Mouse (Mus musculus): ENCODE data around the gene Angptl6. TPM values are rescaled to one million over a fixed set of nuclear protein-coding genes. Genes with fewer than 3 reads are reported as not detected.
A peak's percentile ranks its signal among the peaks of the same experiment; 100 is the strongest.
"Not testable (repeated sequence)": the region's sequence is repeated elsewhere in the genome, so short reads cannot be mapped to it uniquely, and the experiment has no call there.

Angptl6 gene
- total RNA-seq, 2 experiments from 2014 or later: 0.81 to 0.87 TPM

DNA sequence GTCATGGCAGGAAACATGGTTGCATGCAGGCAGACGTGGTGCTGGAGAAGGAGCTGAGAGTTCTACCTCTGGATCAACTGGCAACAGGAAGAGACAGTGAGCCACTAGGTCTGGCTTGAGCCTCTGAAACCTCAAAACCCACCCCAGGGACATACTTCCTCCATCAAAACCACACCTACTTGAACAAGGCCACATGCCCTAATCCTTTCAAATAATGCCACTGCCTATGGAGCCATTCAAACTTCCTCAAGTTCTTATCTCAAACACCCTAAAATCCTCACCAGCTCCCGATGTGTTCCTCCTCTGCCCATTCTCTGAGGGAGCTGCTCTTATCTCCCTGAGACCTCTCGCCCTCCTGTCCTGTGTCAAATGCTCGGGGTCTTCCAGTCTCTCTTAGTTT is 37.3 kb downstream of the Angptl6 start:
- ATAC-seq (replicated peaks; ENCODE audit: poor library complexity): no peak

DNA sequence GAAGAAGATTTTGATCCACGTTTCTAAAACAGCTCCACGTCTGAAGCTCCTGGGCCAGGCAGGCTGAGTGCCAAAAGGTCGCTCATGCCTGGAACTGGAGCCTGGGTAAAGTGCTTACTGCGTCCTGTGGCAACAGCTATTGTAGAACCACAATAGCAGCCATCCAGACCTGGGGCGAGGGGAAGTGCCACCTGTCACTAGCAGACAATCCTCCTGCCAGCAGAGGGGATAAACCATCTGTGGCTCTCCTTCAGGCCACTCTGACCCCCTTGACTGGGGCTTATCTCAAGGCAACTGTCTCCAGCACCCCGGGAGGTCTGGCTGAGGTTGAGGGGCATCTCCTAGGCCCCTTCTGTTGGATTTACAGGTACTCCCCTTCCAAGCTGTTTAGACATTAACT is 40.6 kb downstream of the Angptl6 start:
- no peak for ATAC-seq (replicated peaks; ENCODE audit: poor library complexity)

GRCm38 (mm10) chr9:20837184-20837947 is 42.2 kb downstream of the Angptl6 start:
- no peak for ATAC-seq (replicated peaks; ENCODE audit: poor library complexity)

GRCm38 (mm10) chr9:20835431-20835954 is 44.0 kb downstream of the Angptl6 start:
- not testable (repeated sequence) for ATAC-seq (replicated peaks; ENCODE audit: poor library complexity)

GRCm38 (mm10) chr9:20834881-20835280 is 44.6 kb downstream of the Angptl6 start:
- no peak for ATAC-seq (replicated peaks; ENCODE audit: poor library complexity)

GRCm38 (mm10) chr9:20830901-20831643 is 48.5 kb downstream of the Angptl6 start:
- peak; percentile 83 for ATAC-seq (replicated peaks; ENCODE audit: poor library complexity)

- no peak for ATAC-seq (replicated peaks; ENCODE audit: poor library complexity)
These were observed 51.4 kb downstream of the Angptl6 start for GRCm38 (mm10) chr9:20828127-20828526.

DNA sequence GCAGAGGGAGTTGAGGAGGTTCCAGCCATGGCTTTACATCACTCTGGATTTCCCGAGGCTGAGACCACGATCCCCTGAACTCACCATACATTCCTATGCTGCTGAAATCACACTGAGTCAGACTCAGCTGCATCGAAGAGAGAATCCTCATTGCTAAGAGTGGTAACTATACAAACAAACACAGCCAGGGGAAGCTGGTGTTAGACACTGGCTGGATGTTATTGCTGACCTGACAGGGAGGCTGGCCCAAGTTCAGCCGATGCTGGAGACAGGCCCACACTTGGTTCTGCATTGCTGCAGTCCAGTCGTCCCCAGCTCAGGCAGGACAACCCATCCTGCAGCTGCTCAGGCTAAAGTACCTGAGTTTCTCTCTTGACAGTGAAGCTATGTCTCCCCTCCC is 53.7 kb downstream of the Angptl6 start:
- no peak for ATAC-seq (replicated peaks; ENCODE audit: poor library complexity)

Other genes starting within 250 kb of the Angptl6 start
- gene Ubl5, start 236.8 kb downstream of the Angptl6 start, total RNA-seq (2015): 420 and 464 TPM in 2 replicates
- 94.8 and 151 TPM in 2 replicates for gene Ubl5, start 236.8 kb downstream of the Angptl6 start, total RNA-seq (2017)
- gene Fbxl12, start 235.0 kb downstream of the Angptl6 start, total RNA-seq (2015): 8.3 and 17.3 TPM in 2 replicates
- gene Fbxl12, start 235.0 kb downstream of the Angptl6 start, total RNA-seq (2017): 4.2 and 6.4 TPM in 2 replicates
- gene Pin1, start 227.6 kb downstream of the Angptl6 start, total RNA-seq (2015): 14.7 and 18.5 TPM in 2 replicates
- 14.7 and 19.1 TPM in 2 replicates for gene Pin1, start 227.6 kb downstream of the Angptl6 start, total RNA-seq (2017)
- gene Olfm2, start 133.4 kb downstream of the Angptl6 start, total RNA-seq (2015): 0.27 and 0.32 TPM in 2 replicates
- gene Olfm2, start 133.4 kb downstream of the Angptl6 start, total RNA-seq (2017): 0.34 TPM in 1 of 2 replicates, not detected in the other
- 0.37 and 0.42 TPM in 2 replicates for gene Col5a3, start 64.7 kb downstream of the Angptl6 start, total RNA-seq (2015)
- gene Col5a3, start 64.7 kb downstream of the Angptl6 start, total RNA-seq (2017): 0.29 and 0.54 TPM in 2 replicates
- not detected in 2 replicates for gene Rdh8, start 61.2 kb downstream of the Angptl6 start, total RNA-seq (2015)
- not detected in 2 replicates for gene Rdh8, start 61.2 kb downstream of the Angptl6 start, total RNA-seq (2017)
- 11.8 and 16.3 TPM in 2 replicates for gene A230050P20Rik, start 11.1 kb downstream of the Angptl6 start, total RNA-seq (2015)
- gene A230050P20Rik, start 11.1 kb downstream of the Angptl6 start, total RNA-seq (2017): 18.1 and 24.1 TPM in 2 replicates
- 46.8 and 49.6 TPM in 2 replicates for gene Ppan, start 8.4 kb upstream of the Angptl6 start, total RNA-seq (2015)
- gene Ppan, start 8.4 kb upstream of the Angptl6 start, total RNA-seq (2017): 147 and 151 TPM in 2 replicates
- 211 and 217 TPM in 2 replicates for gene Eif3g, start 18.9 kb upstream of the Angptl6 start, total RNA-seq (2015)
- 234 and 248 TPM in 2 replicates for gene Eif3g, start 18.9 kb upstream of the Angptl6 start, total RNA-seq (2017)
- 109 and 114 TPM in 2 replicates for gene Dnmt1, start 80.2 kb upstream of the Angptl6 start, total RNA-seq (2015)
- 222 and 314 TPM in 2 replicates for gene Dnmt1, start 80.2 kb upstream of the Angptl6 start, total RNA-seq (2017)
- gene S1pr2, start 97.1 kb upstream of the Angptl6 start, total RNA-seq (2015): 4.7 and 5.2 TPM in 2 replicates
- 1.8 and 2.5 TPM in 2 replicates for gene S1pr2, start 97.1 kb upstream of the Angptl6 start, total RNA-seq (2017)
- 42.0 and 48.1 TPM in 2 replicates for gene Mrpl4, start 123.0 kb upstream of the Angptl6 start, total RNA-seq (2015)
- 44.1 and 50.7 TPM in 2 replicates for gene Mrpl4, start 123.0 kb upstream of the Angptl6 start, total RNA-seq (2017)
- gene Icam1, start 136.3 kb upstream of the Angptl6 start, total RNA-seq (2015): 5.3 and 6.9 TPM in 2 replicates
- 9.2 and 9.8 TPM in 2 replicates for gene Icam1, start 136.3 kb upstream of the Angptl6 start, total RNA-seq (2017)
- 4.5 and 7.8 TPM in 2 replicates for gene Icam4, start 149.6 kb upstream of the Angptl6 start, total RNA-seq (2015)
- 3.7 and 4.0 TPM in 2 replicates for gene Icam4, start 149.6 kb upstream of the Angptl6 start, total RNA-seq (2017)
- not detected in 2 replicates for gene Icam5, start 152.3 kb upstream of the Angptl6 start, total RNA-seq (2015)
- 0.21 and 0.24 TPM in 2 replicates for gene Icam5, start 152.3 kb upstream of the Angptl6 start, total RNA-seq (2017)
- gene Zglp1, start 187.4 kb upstream of the Angptl6 start, total RNA-seq (2015): 1.6 TPM in 1 of 2 replicates, not detected in the other
- gene Zglp1, start 187.4 kb upstream of the Angptl6 start, total RNA-seq (2017): 0.96 TPM in 1 of 2 replicates, not detected in the other
- 1.0 and 1.9 TPM in 2 replicates for gene Gm49373, start 193.4 kb upstream of the Angptl6 start, total RNA-seq (2015)
- gene Gm49373, start 193.4 kb upstream of the Angptl6 start, total RNA-seq (2017): not detected in 2 replicates
- 20.5 and 25.2 TPM in 2 replicates for gene Fdx1l, start 193.9 kb upstream of the Angptl6 start, total RNA-seq (2015)
- gene Fdx1l, start 193.9 kb upstream of the Angptl6 start, total RNA-seq (2017): 41.5 and 64.8 TPM in 2 replicates
- 64.5 and 66.7 TPM in 2 replicates for gene Gm38431, start 212.3 kb upstream of the Angptl6 start, total RNA-seq (2015)
- gene Gm38431, start 212.3 kb upstream of the Angptl6 start, total RNA-seq (2017): 4.0 and 4.5 TPM in 2 replicates
- 48.4 and 60.3 TPM in 2 replicates for gene Raver1, start 212.3 kb upstream of the Angptl6 start, total RNA-seq (2015)
- gene Raver1, start 212.3 kb upstream of the Angptl6 start, total RNA-seq (2017): 28.4 and 30.0 TPM in 2 replicates